Mouse (Mus musculus): ENCODE data around the gene Prr5l. TPM values are rescaled to one million over a fixed set of nuclear protein-coding genes. Genes with fewer than 3 reads are reported as not detected.

Prr5l gene
- polyA plus RNA-seq, 1 experiment from 2014 or later = 5.5 TPM

DNA sequence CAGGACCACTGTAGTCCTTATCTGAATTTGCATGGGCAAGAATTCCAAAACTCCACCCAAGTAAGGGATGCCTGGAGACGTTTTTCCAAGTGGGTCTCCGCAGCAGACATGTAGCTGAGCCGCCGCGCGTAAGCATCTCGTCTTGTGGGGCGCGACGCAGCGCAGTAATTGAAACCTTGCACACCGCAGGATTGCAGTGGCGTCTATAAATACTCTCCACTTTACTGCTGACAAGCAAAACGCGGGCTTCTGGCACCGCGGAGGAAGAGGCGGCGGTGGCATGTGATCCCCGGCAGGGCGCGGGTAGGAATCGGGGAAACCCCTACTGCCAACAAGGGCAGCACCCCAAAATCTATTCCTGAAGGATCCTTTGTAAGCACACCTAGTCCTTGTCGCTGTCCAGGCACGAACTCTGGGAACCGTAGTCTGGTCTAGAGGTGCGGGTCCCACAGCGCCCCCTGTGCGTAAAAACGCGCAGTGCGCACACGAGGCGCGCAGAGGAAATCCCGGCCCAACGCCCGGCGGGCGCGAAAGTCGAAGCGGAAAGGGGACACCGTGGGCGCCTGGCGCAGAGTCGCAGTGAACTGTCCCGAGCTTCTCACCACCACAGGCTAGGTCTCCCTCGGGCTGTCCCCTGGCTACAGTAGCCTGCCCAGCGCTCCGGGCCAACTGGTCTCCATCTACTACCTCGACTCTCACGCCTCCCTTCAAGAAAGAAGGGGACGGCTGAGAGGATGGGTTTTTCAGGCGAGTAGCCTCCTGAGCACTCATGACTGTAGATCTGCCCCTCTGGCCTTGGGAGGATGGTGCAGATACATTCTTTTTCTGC, 86.3 kb downstream of the Prr5l start:
- H3K4me3 ChIP-seq (replicated peaks; ENCODE audit: low read length) = peak overlapping the region; percentile 51
- 2% methylated on average over 55 of the region's 55 CpGs for WGBS
- ATAC-seq = peak; percentile 82

DNA sequence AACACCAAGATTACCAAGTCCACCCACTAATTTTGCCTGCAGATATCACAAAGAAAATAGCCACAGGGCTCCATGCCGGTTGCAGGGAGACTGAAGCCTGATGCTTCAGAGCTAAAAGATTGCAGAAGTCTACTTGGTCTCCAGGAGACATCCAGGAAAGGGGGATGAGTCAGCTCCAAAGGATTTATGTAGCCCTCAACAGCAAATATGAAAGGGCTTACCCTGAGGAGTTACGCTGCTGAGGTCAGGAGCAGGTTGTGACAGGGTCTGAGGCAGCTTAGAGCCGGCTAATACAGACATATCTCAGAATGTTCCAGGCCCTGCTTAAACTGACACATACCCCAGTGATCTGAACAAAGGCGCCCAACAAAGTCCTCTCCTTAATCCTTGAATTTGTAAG, 90.7 kb downstream of the Prr5l start:
- H3K27me3 ChIP-seq (replicated peaks; ENCODE audit: control insufficient read depth, insufficient read depth, low read length) = peaks cover 13% of the 10 kb centered on the region; the same call in 1 of the 2 replicates
- no peak overlapping the region for H3K9ac ChIP-seq (replicated peaks; ENCODE audit: low read depth, low read length)
- WGBS = 72% methylated on average over 4 of the region's 4 CpGs
- no peak overlapping the region for H3K4me2 ChIP-seq (ENCODE audit: low read length)
- H3K27ac ChIP-seq (ENCODE audit: low read length) = no peak overlapping the region
- no peaks in the 10 kb centered on the region for H3K9me3 ChIP-seq (ENCODE audit: control insufficient read depth, low read length)
- H3K4me1 ChIP-seq (replicated peaks; ENCODE audit: control insufficient read depth, insufficient read depth, low read length) = peaks cover 16% of the 10 kb centered on the region
- H3K4me3 ChIP-seq (replicated peaks; ENCODE audit: low read length) = no peak overlapping the region
- ATAC-seq = no peak
- H3K36me3 ChIP-seq (ENCODE audit: control insufficient read depth, insufficient read depth) = no peaks in the 10 kb centered on the region

More for the DNA sequence above, 86.3 kb downstream of the Prr5l start:
- H3K36me3 ChIP-seq (ENCODE audit: control insufficient read depth, insufficient read depth) = no peaks in the 10 kb centered on the region
- H3K4me1 ChIP-seq (replicated peaks; ENCODE audit: control insufficient read depth, insufficient read depth, low read length) = peaks cover 27% of the 10 kb centered on the region
- peak overlapping the region; percentile 23; the same call in 1 of the 2 replicates for H3K27ac ChIP-seq (ENCODE audit: low read length)
- peaks cover 18% of the 10 kb centered on the region; the same call in 1 of the 2 replicates for H3K27me3 ChIP-seq (replicated peaks; ENCODE audit: control insufficient read depth, insufficient read depth, low read length)
- peak overlapping the region; percentile 54 for H3K9ac ChIP-seq (replicated peaks; ENCODE audit: low read depth, low read length)
- H3K9me3 ChIP-seq (ENCODE audit: control insufficient read depth, low read length) = no peaks in the 10 kb centered on the region
- peak overlapping the region; percentile 87 for H3K4me2 ChIP-seq (ENCODE audit: low read length)

DNA sequence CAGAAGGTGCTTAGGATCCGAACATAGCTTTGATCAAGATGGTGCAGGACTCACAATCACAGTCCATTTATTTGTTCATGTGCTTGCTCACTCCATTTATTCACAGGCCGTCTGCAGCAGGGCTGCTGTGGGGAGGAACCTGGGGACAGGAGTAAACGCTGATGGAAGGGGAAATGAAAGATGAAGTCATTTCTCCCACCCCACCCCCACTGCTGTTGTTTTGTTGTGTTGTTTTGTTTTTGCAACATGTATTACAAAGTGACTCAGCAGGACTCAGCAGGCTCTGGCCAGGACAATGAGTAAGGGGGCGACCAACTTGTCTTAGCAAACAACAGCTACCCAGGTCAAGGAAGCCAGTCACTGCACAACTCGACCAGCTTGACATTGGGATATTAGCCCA, 99.6 kb downstream of the Prr5l start:
- WGBS = 44% methylated on average over 5 of the region's 5 CpGs
- Histone ChIP-seq H3K27ac (ENCODE audit: low read length) (no peak overlapping the region), H3K4me1 (replicated peaks; ENCODE audit: control insufficient read depth, insufficient read depth, low read length) (no peaks in the 10 kb centered on the region), H3K4me3 (replicated peaks; ENCODE audit: low read length) (no peak overlapping the region), H3K9ac (replicated peaks; ENCODE audit: low read depth, low read length) (no peak overlapping the region), H3K9me3 (ENCODE audit: control insufficient read depth, low read length) (no peaks in the 10 kb centered on the region), H3K36me3 (ENCODE audit: control insufficient read depth, insufficient read depth) (no peaks in the 10 kb centered on the region), H3K27me3 (replicated peaks; ENCODE audit: control insufficient read depth, insufficient read depth, low read length) (no peaks in the 10 kb centered on the region), H3K4me2 (ENCODE audit: low read length) (no peak overlapping the region)
- ATAC-seq = no peak

- Histone ChIP-seq H3K27me3 (replicated peaks; ENCODE audit: control insufficient read depth, insufficient read depth, low read length) (no peaks in the 10 kb centered on the region), H3K27ac (ENCODE audit: low read length) (no peak overlapping the region), H3K4me1 (replicated peaks; ENCODE audit: control insufficient read depth, insufficient read depth, low read length) (no peaks in the 10 kb centered on the region), H3K9ac (replicated peaks; ENCODE audit: low read depth, low read length) (no peak overlapping the region), H3K4me3 (replicated peaks; ENCODE audit: low read length) (no peak overlapping the region), H3K4me2 (ENCODE audit: low read length) (no peak overlapping the region), H3K9me3 (ENCODE audit: control insufficient read depth, low read length) (no peaks in the 10 kb centered on the region), H3K36me3 (ENCODE audit: control insufficient read depth, insufficient read depth) (no peaks in the 10 kb centered on the region)
- WGBS = 68% methylated on average over 4 of the region's 4 CpGs
- ATAC-seq = no peak
Measured at GRCm38 (mm10) chr2:101781357-101781777, 101.5 kb downstream of the Prr5l start.

DNA sequence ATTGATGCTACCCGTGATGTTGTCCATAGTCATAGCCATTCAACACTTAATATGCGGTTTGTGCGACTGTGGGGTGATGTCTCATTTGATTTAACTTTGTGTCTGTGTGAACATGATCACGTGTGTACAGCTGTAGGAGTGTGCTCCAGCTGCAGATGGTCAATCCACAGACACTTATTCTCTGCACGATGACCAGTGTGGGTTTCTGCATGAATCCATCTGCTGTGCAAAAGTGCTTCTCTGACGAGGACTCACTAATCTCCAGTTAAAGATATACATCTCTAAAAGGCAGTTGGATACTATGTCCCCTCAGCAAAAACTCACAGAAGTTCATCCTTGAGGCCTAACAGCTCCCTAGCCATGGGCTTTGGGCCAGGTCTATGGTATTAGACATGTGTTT, 104.7 kb downstream of the Prr5l start:
- ATAC-seq = no peak
- Histone ChIP-seq H3K4me3 (replicated peaks; ENCODE audit: low read length) (no peak overlapping the region), H3K27ac (ENCODE audit: low read length) (no peak overlapping the region), H3K27me3 (replicated peaks; ENCODE audit: control insufficient read depth, insufficient read depth, low read length) (no peaks in the 10 kb centered on the region), H3K9ac (replicated peaks; ENCODE audit: low read depth, low read length) (no peak overlapping the region), H3K9me3 (ENCODE audit: control insufficient read depth, low read length) (no peaks in the 10 kb centered on the region), H3K36me3 (ENCODE audit: control insufficient read depth, insufficient read depth) (no peaks in the 10 kb centered on the region), H3K4me2 (ENCODE audit: low read length) (no peak overlapping the region), H3K4me1 (replicated peaks; ENCODE audit: control insufficient read depth, insufficient read depth, low read length) (no peaks in the 10 kb centered on the region)
- 93% methylated on average over 6 of the region's 6 CpGs for WGBS

DNA sequence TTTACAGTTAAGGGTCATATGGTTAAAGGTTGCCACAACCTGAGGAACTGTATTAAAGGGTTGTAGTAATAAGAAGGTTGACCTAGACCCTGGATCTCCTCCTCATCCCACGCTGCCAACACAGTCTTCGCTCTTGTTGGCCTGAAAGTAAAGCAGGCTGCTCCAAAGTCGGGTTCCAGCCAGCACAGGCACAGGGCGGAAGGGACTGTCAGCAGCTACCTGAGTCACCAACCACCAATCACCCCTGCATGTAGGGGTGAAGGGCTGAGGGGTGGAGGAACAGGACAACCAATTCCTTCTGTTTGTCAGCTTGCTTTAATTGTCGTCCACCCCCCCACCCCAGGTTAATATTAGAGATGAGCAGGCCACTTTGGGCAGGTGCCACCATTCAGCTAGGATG, 119.3 kb downstream of the Prr5l start:
- Histone ChIP-seq H3K27me3 (replicated peaks; ENCODE audit: control insufficient read depth, insufficient read depth, low read length) (no peaks in the 10 kb centered on the region), H3K36me3 (ENCODE audit: control insufficient read depth, insufficient read depth) (no peaks in the 10 kb centered on the region), H3K27ac (ENCODE audit: low read length) (no peak overlapping the region), H3K4me2 (ENCODE audit: low read length) (no peak overlapping the region), H3K9me3 (ENCODE audit: control insufficient read depth, low read length) (no peaks in the 10 kb centered on the region), H3K9ac (replicated peaks; ENCODE audit: low read depth, low read length) (no peak overlapping the region), H3K4me1 (replicated peaks; ENCODE audit: control insufficient read depth, insufficient read depth, low read length) (no peaks in the 10 kb centered on the region), H3K4me3 (replicated peaks; ENCODE audit: low read length) (no peak overlapping the region)
- no peak for ATAC-seq
- 90% methylated on average over 5 of the region's 5 CpGs for WGBS

GRCm38 (mm10) chr2:101762955-101763386, 119.9 kb downstream of the Prr5l start:
- no peak overlapping the region for H3K4me2 ChIP-seq (ENCODE audit: low read length)
- no peaks in the 10 kb centered on the region for H3K4me1 ChIP-seq (replicated peaks; ENCODE audit: control insufficient read depth, insufficient read depth, low read length)
- H3K27ac ChIP-seq (ENCODE audit: low read length) = no peak overlapping the region
- H3K27me3 ChIP-seq (replicated peaks; ENCODE audit: control insufficient read depth, insufficient read depth, low read length) = no peaks in the 10 kb centered on the region
- H3K4me3 ChIP-seq (replicated peaks; ENCODE audit: low read length) = no peak overlapping the region
- no peaks in the 10 kb centered on the region for H3K36me3 ChIP-seq (ENCODE audit: control insufficient read depth, insufficient read depth)
- H3K9me3 ChIP-seq (ENCODE audit: control insufficient read depth, low read length) = no peaks in the 10 kb centered on the region
- H3K9ac ChIP-seq (replicated peaks; ENCODE audit: low read depth, low read length) = no peak overlapping the region
- WGBS = 84% methylated on average over 4 of the region's 4 CpGs
- ATAC-seq = no peak

DNA sequence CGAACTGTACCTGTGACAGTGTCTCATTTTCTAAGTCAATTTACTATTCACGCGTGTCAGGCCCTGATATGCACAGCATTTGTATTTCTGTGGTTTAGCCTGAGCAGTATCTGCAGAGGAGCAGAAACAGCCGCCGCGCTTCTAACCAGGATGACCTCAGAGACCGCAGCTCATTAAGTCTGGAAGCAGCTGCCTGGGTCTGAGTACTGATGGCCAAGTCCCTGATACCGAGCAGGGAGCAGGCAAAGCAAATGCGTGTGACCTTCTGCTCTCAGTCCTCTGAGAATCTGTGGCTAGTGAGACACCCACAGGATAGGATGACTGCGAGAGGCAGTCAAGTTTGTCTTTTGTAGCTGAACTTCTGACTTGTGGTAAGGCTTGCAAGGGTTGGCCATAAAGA, 120.4 kb downstream of the Prr5l start:
- H3K4me1 ChIP-seq (replicated peaks; ENCODE audit: control insufficient read depth, insufficient read depth, low read length) = no peaks in the 10 kb centered on the region
- no peaks in the 10 kb centered on the region for H3K9me3 ChIP-seq (ENCODE audit: control insufficient read depth, low read length)
- no peaks in the 10 kb centered on the region for H3K27me3 ChIP-seq (replicated peaks; ENCODE audit: control insufficient read depth, insufficient read depth, low read length)
- no peak overlapping the region for H3K27ac ChIP-seq (ENCODE audit: low read length)
- no peak overlapping the region for H3K4me3 ChIP-seq (replicated peaks; ENCODE audit: low read length)
- no peaks in the 10 kb centered on the region for H3K36me3 ChIP-seq (ENCODE audit: control insufficient read depth, insufficient read depth)
- 79% methylated on average over 10 of the region's 10 CpGs for WGBS
- no peak for ATAC-seq
- no peak overlapping the region for H3K4me2 ChIP-seq (ENCODE audit: low read length)
- H3K9ac ChIP-seq (replicated peaks; ENCODE audit: low read depth, low read length) = no peak overlapping the region

- no peaks in the 10 kb centered on the region for H3K9me3 ChIP-seq (ENCODE audit: control insufficient read depth, low read length)
- no peak overlapping the region for H3K4me3 ChIP-seq (replicated peaks; ENCODE audit: low read length)
- H3K4me1 ChIP-seq (replicated peaks; ENCODE audit: control insufficient read depth, insufficient read depth, low read length) = no peaks in the 10 kb centered on the region
- 95% methylated on average over 1 of the region's 1 CpGs for WGBS
- H3K36me3 ChIP-seq (ENCODE audit: control insufficient read depth, insufficient read depth) = no peaks in the 10 kb centered on the region
- no peak for ATAC-seq
- no peak overlapping the region for H3K9ac ChIP-seq (replicated peaks; ENCODE audit: low read depth, low read length)
- no peaks in the 10 kb centered on the region for H3K27me3 ChIP-seq (replicated peaks; ENCODE audit: control insufficient read depth, insufficient read depth, low read length)
- H3K4me2 ChIP-seq (ENCODE audit: low read length) = no peak overlapping the region
- H3K27ac ChIP-seq (ENCODE audit: low read length) = no peak overlapping the region
Measured at GRCm38 (mm10) chr2:101761898-101762297, 120.9 kb downstream of the Prr5l start.

All from forebrain, embryonic 16.5 days (tissue).